Mouse (Mus musculus) brain, embryonic 14.5 days (tissue): ENCODE measurements around the gene Pla2g3. TPM values are rescaled to one million over a fixed set of nuclear protein-coding genes. Genes with fewer than 3 reads are reported as not detected.

Source experiments
- DNase-seq: peaks from one replicate; pipeline ENCODE4 v3.0.0-alpha.2; 2011; ENCODE audit warnings: low read depth
- CTCF ChIP-seq: fragments of 200-500 bp; IDR thresholded peaks from 2 replicates; pipeline ENCODE4 v1.5.1; 2012; ENCODE audit warnings: inconsistent platforms, mild to moderate bottlenecking, moderate library complexity, borderline replicate concordance; ENCODE audit not compliant: insufficient read depth, insufficient read length; ENCODE audit errors: extremely low read depth
- POLR2A ChIP-seq: fragments of 200-500 bp; IDR thresholded peaks from 2 replicates; pipeline ENCODE4 v1.6.1; 2012; ENCODE audit warnings: mild to moderate bottlenecking, inconsistent platforms, borderline replicate concordance; ENCODE audit not compliant: poor library complexity, insufficient read depth, insufficient read length, severe bottlenecking; ENCODE audit errors: extremely low read depth
- polyA plus RNA-seq: library from polyadenylated mRNA; depleted of rRNA; stranded (reverse); fragments of >200 nt; gene quantifications from 2 replicates; pipeline ENCODE4 v1.2.3, GENCODE M21; 2012; rRNA removed

Gene Pla2g3
- polyA plus RNA-seq, 1 experiment: 1.3 TPM

DNA sequence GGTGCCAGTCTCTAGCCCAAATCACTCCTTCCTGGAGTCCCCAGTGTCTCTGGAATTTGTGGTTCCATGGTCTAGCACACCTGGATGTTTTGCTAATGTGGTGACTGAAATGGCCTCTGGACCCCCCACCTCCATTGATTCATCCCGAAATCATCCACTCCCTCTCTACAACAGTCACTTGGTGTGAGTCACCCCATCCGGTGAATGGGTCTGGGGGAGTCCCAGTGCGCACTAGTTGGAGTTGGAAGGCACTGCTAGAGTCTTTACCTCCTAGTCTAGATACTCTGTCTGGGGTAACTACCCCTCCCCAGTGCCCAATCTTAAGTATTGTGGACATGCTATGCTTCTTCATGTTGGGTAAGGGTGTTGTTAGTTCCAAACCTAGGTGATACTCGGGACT is 50.3 kb downstream of the Pla2g3 start:
- DNase-seq: no peak

DNA sequence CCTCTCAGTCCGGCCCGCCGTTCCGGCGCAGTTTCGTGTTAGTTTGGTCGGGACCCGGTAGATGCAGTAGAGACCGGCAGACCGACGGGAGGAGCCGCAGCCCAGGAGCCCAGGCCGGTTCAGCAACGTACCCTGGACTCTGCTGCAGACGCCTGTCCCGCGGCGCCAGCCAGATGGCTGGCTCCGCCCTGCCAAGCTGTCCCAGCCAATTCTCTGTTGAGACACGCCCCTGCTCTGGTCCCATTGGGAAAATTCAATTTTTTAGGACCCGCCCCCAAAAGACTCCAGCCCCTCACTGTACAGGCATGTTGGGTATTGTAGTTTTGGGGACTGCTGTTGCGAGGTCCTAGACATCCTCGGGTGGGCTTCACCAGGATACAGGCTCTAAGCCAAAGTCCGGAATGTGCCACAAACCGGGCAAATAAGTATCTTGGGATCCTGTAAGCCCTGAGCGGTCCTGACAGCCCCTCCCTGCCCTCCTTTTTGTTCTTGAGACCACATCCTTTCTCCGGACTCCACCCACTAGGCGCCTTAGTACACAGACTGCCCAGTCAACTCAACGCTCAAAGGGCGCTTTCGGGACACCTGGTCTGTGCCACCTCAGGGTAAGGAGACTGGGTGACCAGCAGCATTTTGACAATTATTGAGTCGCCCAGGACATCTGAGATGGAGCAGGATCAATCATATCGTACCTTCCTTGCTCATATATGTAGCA is 51.2 kb downstream of the Pla2g3 start:
- peak; percentile 98 for DNase-seq
- TF ChIP-seq POLR2A (peak; percentile 72; the same call in 1 of the 2 replicates), CTCF (no peak)

More for the DNA sequence above, 50.3 kb downstream of the Pla2g3 start:
- no peak for TF ChIP-seq POLR2A
- no peak for TF ChIP-seq CTCF

DNA sequence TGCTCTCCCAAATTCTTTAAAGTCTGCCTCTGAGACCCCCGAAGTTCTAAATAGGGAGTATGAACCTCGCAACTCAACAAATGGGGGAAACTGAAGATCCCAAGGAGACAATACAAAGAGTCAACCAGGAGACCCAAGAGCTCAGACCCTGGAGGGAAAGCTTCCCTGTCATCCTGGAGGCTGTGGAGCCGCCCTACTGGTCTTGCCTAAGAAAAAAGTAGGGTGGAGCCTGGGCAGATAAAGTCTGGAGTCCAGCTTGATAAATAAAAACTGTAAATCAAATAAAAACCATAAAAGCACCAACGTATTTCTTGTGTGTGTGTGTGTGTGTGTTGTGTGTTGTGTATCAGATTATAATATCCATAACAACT is 51.7 kb downstream of the Pla2g3 start:
- no peak for TF ChIP-seq CTCF
- TF ChIP-seq POLR2A: no peak
- no peak for DNase-seq

- no peak for TF ChIP-seq CTCF
- no peak for TF ChIP-seq POLR2A
- DNase-seq: no peak
These were observed 52.5 kb downstream of the Pla2g3 start, which contains the start of gene Smtn for GRCm38 (mm10) chr11:3540451-3541085. Gene Smtn, minus strand, starts transcription at chr11:3540612.

- no peak for TF ChIP-seq CTCF
- TF ChIP-seq POLR2A: no peak
- DNase-seq: no peak
These were observed 53.8 kb downstream of the Pla2g3 start for GRCm38 (mm10) chr11:3541932-3542331.

- DNase-seq: no peak
- TF ChIP-seq CTCF (no peak), POLR2A (no peak)
These were observed 54.9 kb downstream of the Pla2g3 start for GRCm38 (mm10) chr11:3543001-3543400.

- no peak for DNase-seq
- TF ChIP-seq POLR2A: no peak
- no peak; the same call in 1 of the 2 replicates for TF ChIP-seq CTCF
These were observed 56.3 kb downstream of the Pla2g3 start for GRCm38 (mm10) chr11:3544409-3544808.

DNA sequence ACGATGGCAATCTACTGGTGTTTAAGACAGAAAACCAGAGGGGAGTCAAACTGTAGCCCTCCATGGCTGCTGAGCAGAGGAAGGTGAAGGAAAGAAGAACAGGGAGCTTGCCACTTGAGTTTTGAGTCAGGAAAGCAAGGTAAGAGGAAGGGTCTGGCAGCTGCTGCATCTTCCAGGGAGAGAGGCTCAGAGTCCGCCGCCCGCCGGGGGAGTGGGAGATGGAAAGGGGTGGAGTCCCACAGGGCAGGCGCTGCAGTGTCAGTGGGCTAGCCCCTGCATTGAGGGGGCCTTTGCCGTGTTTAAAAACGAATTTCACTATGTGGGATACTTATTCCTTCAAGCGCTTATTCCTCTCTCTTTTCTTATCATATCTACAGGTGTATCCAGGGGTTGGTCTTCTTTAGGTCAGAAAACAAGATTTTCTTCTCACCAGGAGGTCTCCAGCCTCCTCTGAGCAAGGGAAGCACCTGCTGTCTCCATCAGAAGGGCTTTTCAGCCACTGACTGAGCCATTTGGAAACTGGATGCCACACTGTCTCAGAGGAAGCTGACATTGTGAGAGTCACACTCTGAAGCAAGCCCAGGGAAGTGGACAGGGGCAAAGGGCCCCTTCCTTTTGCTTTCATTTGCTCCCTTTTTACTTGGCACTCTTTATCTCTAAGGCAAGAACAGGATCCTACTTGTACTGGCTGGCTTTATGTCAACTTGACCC is 57.6 kb downstream of the Pla2g3 start:
- TF ChIP-seq POLR2A (no peak), CTCF (no peak)
- no peak for DNase-seq

DNA sequence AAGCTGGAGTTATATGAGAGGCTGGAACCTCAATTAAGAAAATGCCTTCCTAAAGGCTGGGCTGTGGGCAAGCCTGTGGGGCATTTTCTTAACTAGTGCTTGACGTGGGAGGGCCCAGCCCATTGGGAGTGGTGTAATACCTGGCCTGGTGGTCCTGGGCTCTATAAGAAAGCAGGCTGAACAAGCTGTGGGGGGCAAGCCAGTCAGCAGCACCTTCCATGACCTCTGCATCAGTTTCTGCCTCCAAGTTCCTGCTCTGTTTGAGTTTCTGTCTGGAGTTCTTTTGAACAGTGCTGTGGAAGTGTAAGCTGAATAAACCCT is 58.1 kb downstream of the Pla2g3 start:
- DNase-seq: no peak
- TF ChIP-seq POLR2A: no peak
- TF ChIP-seq CTCF: no peak

DNA sequence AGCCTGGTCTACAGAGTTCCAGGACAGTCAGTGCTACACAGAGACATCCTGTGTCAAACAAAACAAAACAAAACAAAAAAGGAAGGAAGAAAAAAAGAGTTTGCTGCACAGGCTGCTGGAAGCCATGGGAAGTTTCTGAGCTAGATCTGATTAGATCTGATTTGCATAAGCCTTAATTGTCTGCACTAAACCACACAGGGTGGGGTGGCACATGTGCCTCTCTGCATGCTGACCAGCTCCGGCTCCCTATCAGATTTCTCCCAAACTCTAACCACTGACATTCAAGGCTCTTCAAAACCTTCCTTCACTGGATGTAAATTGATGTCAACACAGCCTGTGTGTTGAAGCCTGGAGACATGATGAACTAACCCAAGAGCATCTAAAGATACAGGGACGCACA is 59.0 kb downstream of the Pla2g3 start:
- no peak for TF ChIP-seq POLR2A
- no peak for TF ChIP-seq CTCF

GRCm38 (mm10) chr11:3547969-3548368 is 59.9 kb downstream of the Pla2g3 start:
- DNase-seq: peak; percentile 73

More for the DNA sequence above, 59.0 kb downstream of the Pla2g3 start:
- DNase-seq: no peak

GRCm38 (mm10) chr11:3548564-3549295 is 60.6 kb downstream of the Pla2g3 start:
- no peak for TF ChIP-seq POLR2A
- TF ChIP-seq CTCF: no peak
- DNase-seq: no peak

More at GRCm38 (mm10) chr11:3547969-3548368, 59.9 kb downstream of the Pla2g3 start:
- TF ChIP-seq POLR2A (no peak), CTCF (no peak)

Other genes starting within 250 kb of the Pla2g3 start
- gene Drg1, start 221.9 kb upstream of the Pla2g3 start, polyA plus RNA-seq: 85.8 and 96.3 TPM in 2 replicates
- gene Patz1, start 199.4 kb upstream of the Pla2g3 start, polyA plus RNA-seq: 96.7 and 102 TPM in 2 replicates
- 17.0 and 24.6 TPM in 2 replicates for gene Pik3ip1, start 157.9 kb upstream of the Pla2g3 start, polyA plus RNA-seq
- 131 and 211 TPM in 2 replicates for gene Limk2, start 79.1 kb upstream of the Pla2g3 start, polyA plus RNA-seq
- 46.9 and 47.0 TPM in 2 replicates for gene Rnf185, start 35.9 kb upstream of the Pla2g3 start, polyA plus RNA-seq
- 2.2 and 4.1 TPM in 2 replicates for gene Inpp5j, start 16.5 kb downstream of the Pla2g3 start, polyA plus RNA-seq
- 57.4 and 65.9 TPM in 2 replicates for gene Selenom, start 26.4 kb downstream of the Pla2g3 start, polyA plus RNA-seq
- gene Smtn, start 52.3 kb downstream of the Pla2g3 start, polyA plus RNA-seq: 5.8 and 12.7 TPM in 2 replicates
- gene Morc2a, start 160.9 kb downstream of the Pla2g3 start, polyA plus RNA-seq: 35.0 and 49.1 TPM in 2 replicates